Mouse (Mus musculus): ENCODE data around the gene Atp2b1. TPM values are rescaled to one million over a fixed set of nuclear protein-coding genes. Genes with fewer than 3 reads are reported as not detected.

The Atp2b1 gene
- total and polyA plus RNA-seq, 3 experiments, result 23.5 to 26.6 TPM; not detected in 1

DNA sequence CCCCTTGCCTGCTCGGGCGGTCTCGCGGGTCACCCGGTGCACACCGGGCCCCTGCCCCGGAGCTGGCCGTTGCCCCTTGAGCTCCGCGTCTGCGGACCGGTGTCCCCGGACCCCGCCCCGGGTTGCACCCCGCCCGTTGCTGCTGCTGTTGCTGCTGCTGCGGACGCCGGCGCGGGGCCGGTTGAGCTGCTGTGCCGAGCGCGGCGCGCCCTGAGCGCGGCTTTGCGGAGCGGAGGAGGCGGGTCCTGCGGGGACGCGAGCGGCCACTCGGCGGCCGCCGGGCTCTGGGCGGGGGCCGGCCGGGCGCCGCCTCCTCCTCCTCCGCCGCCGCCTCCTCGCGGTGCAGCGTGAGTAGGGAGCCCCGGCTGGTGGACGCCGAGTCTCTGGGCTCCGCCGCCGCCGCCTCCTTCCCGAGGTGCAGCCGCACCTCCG lies 620 bp downstream of the Atp2b1 start:
- Histone ChIP-seq H3K4me3 (ENCODE audit: control insufficient read depth in 1 of 2, insufficient read depth in 1 of 2, low read depth in 2 of 2, low read length in 2 of 2) (peak overlapping the region; percentile 73 to 97), H3K79me2 (ENCODE audit: control insufficient read depth, insufficient read depth, low read length, poor library complexity) (peaks cover 37% of the 10 kb centered on the region), H3K9ac (ENCODE audit: control insufficient read depth, low read depth, low read length, poor library complexity, severe bottlenecking) (peak overlapping the region; percentile 94), H3K27ac (ENCODE audit: control insufficient read depth, low read depth, low read length) (peak overlapping the region; percentile 77), H3K36me3 (ENCODE audit: control insufficient read depth in 1 of 2, insufficient read depth in 2 of 2, low read length in 2 of 2) (peaks cover 0 to 17% of the 10 kb centered on the region in 2 experiments; a peak in 2 of 4 replicates), H3K4me1 (ENCODE audit: control insufficient read depth in 1 of 2, insufficient read depth in 2 of 2, low read length in 2 of 2) (peaks cover 5 to 7% of the 10 kb centered on the region in 2 experiments), H3K9me3 (replicated peaks; ENCODE audit: insufficient read depth, low read length) (no peaks in the 10 kb centered on the region), H3K27me3 (ENCODE audit: control insufficient read depth in 1 of 2, insufficient read depth in 2 of 2, low read length in 2 of 2) (no peaks in the 10 kb centered on the region)
- peak; percentile 78 for DNase-seq (ENCODE audit: low read depth, low spot score)
- no peak for TF ChIP-seq CTCF (IDR thresholded peaks at IDR 0.05 in 2 of 3, conservative IDR thresholded peaks at IDR 0.05 in 1 of 3; ENCODE audit: control insufficient read depth in 1 of 3, insufficient read depth in 1 of 3, low read depth in 2 of 3, low read length in 3 of 3, poor library complexity in 1 of 3, severe bottlenecking in 1 of 3)
- peak; percentile 16; the same call in 1 of the 2 replicates for TF ChIP-seq TCF12 (IDR thresholded peaks at IDR 0.05; ENCODE audit: low read depth, low read length)
- no peak for TF ChIP-seq UBTF (IDR thresholded peaks at IDR 0.05; ENCODE audit: borderline replicate concordance, insufficient read depth, low read depth, low read length)
- TF ChIP-seq JUND (IDR thresholded peaks at IDR 0.05; ENCODE audit: low read depth, low read length), result no peak
- no peak for TF ChIP-seq KAT2A (conservative IDR thresholded peaks at IDR 0.05; ENCODE audit: low read depth, low read length)
- TF ChIP-seq TAL1 (IDR thresholded peaks at IDR 0.05; ENCODE audit: low read length), result no peak
- no peak for TF ChIP-seq TBP (IDR thresholded peaks at IDR 0.05; ENCODE audit: low read depth, low read length)
- no peak for TF ChIP-seq ZKSCAN1 (IDR thresholded peaks at IDR 0.05; ENCODE audit: low read depth, low read length)
- no peak for TF ChIP-seq POLR2AphosphoS5 (IDR thresholded peaks at IDR 0.05; ENCODE audit: borderline replicate concordance, low read depth, low read length)
- TF ChIP-seq MEF2A (IDR thresholded peaks at IDR 0.05; ENCODE audit: extremely low read depth, insufficient replicate concordance, low read depth, low read length, poor library complexity, severe bottlenecking), result no peak
- TF ChIP-seq RCOR1 (IDR thresholded peaks at IDR 0.05; ENCODE audit: low read depth, low read length), result no peak
- TF ChIP-seq NELFE (IDR thresholded peaks at IDR 0.05; ENCODE audit: low read depth, low read length), result peak; percentile 58
- TF ChIP-seq ZNF384 (IDR thresholded peaks at IDR 0.05; ENCODE audit: low read depth, low read length), result no peak
- TF ChIP-seq MAX (IDR thresholded peaks at IDR 0.05; ENCODE audit: low read length), result peak; percentile 4; the same call in 1 of the 2 replicates
- TF ChIP-seq GABPA (IDR thresholded peaks at IDR 0.05; ENCODE audit: low read depth, low read length), result no peak
- TF ChIP-seq MAZ (IDR thresholded peaks at IDR 0.05; ENCODE audit: low read depth, low read length), result peak; percentile 55; the same call in 1 of the 2 replicates
- no peak for TF ChIP-seq CHD2 (IDR thresholded peaks at IDR 0.05; ENCODE audit: low read length)
- TF ChIP-seq ZMIZ1 (IDR thresholded peaks at IDR 0.05; ENCODE audit: low read depth, low read length), result no peak
- no peak for TF ChIP-seq ETS1 (IDR thresholded peaks at IDR 0.05; ENCODE audit: low read depth, low read length)
- no peak for TF ChIP-seq SIN3A (IDR thresholded peaks at IDR 0.05; ENCODE audit: low read length)
- no peak for TF ChIP-seq USF2 (IDR thresholded peaks at IDR 0.05; ENCODE audit: borderline replicate concordance in 1 of 2, insufficient read depth in 1 of 2, low read depth in 1 of 2, low read length in 2 of 2)
- TF ChIP-seq BHLHE40 (IDR thresholded peaks at IDR 0.05; ENCODE audit: borderline replicate concordance, low read depth, low read length), result no peak
- no peak for TF ChIP-seq USF1 (IDR thresholded peaks at IDR 0.05; ENCODE audit: low read depth, low read length)
- no peak for TF ChIP-seq E2F4 (IDR thresholded peaks at IDR 0.05; ENCODE audit: borderline replicate concordance, low read depth, low read length)
- TF ChIP-seq SMC3 (IDR thresholded peaks at IDR 0.05; ENCODE audit: low read depth, low read length), result no peak
- no peak for TF ChIP-seq CHD1 (IDR thresholded peaks at IDR 0.05; ENCODE audit: low read depth, low read length)
- peak; percentile 52; the same call in 1 of the 2 replicates for TF ChIP-seq POLR2AphosphoS2 (IDR thresholded peaks at IDR 0.05; ENCODE audit: low read length)
- TF ChIP-seq GATA1 (IDR thresholded peaks at IDR 0.05; ENCODE audit: low read depth, low read length), result no peak
- no peak for TF ChIP-seq RAD21 (IDR thresholded peaks at IDR 0.05; ENCODE audit: low read depth, low read length)
- 0 out of 2 replicates have a peak, but pooled peaks have one; percentile 28 for TF ChIP-seq MXI1 (IDR thresholded peaks at IDR 0.05; ENCODE audit: low read depth, low read length)
- TF ChIP-seq ELF1 (IDR thresholded peaks at IDR 0.05; ENCODE audit: low read depth, low read length), result no peak
- TF ChIP-seq POLR2A (IDR thresholded peaks at IDR 0.05; ENCODE audit: control insufficient read depth in 1 of 2, insufficient read depth in 1 of 2, low read depth in 1 of 2, low read length in 2 of 2, poor library complexity in 1 of 2), result peak; percentile 57 to 65; a peak in 2 of 4 replicates
- no peak for TF ChIP-seq MYC (IDR thresholded peaks at IDR 0.05; ENCODE audit: low read depth, low read length)
- TF ChIP-seq EP300 (IDR thresholded peaks at IDR 0.05; ENCODE audit: low read depth in 1 of 2, low read length in 2 of 2), result no peak
- TF ChIP-seq MAFK (IDR thresholded peaks at IDR 0.05; ENCODE audit: borderline replicate concordance, low read depth, low read length), result no peak
- TF ChIP-seq ZC3H11A (IDR thresholded peaks at IDR 0.05; ENCODE audit: low read depth, low read length), result no peak
- TF ChIP-seq NRF1 (IDR thresholded peaks at IDR 0.05; ENCODE audit: insufficient read depth, low read depth, low read length, poor library complexity, severe bottlenecking), result no peak
- TF ChIP-seq HCFC1 (IDR thresholded peaks at IDR 0.05; ENCODE audit: low read depth, low read length), result no peak
